Mouse (Mus musculus): Measurements from ENCODE around the gene Olfr824. TPM values are rescaled to one million over a fixed set of nuclear protein-coding genes. Genes with fewer than 3 reads are reported as not detected.

Olfr824 gene
- polyA plus RNA-seq (2012; rRNA removed), result not detected in 2 replicates

GRCm38 (mm10) chr10:130129900-130130299 lies at the start of gene Olfr824:
Olfr824 (minus strand) TSS chr10:130130000.

GRCm38 (mm10) chr10:130166666-130167065 lies 36.9 kb upstream of the Olfr824 start, which contains the start of gene Olfr825:
Olfr825 (minus strand) TSS chr10:130166766.

GRCm38 (mm10) chr10:130115283-130115682 lies 14.5 kb downstream of the Olfr824 start, which contains the start of gene Olfr823:
Olfr823 (minus strand) TSS chr10:130115383.

Other genes with a start within 250 kb of the Olfr824 start
- gene Olfr815, start 224.1 kb downstream of the Olfr824 start, polyA plus RNA-seq (2012; rRNA removed), result not detected in 2 replicates
- gene Olfr816, start 214.4 kb downstream of the Olfr824 start, polyA plus RNA-seq (2012; rRNA removed), result not detected in 2 replicates
- not detected in 2 replicates for gene Olfr818, start 180.9 kb downstream of the Olfr824 start, polyA plus RNA-seq (2012; rRNA removed)
- not detected in 2 replicates for gene Olfr819, start 162.7 kb downstream of the Olfr824 start, polyA plus RNA-seq (2012; rRNA removed)
- not detected in 2 replicates for gene Olfr247, start 153.9 kb downstream of the Olfr824 start, polyA plus RNA-seq (2012; rRNA removed)
- gene Gm10310, start 144.9 kb downstream of the Olfr824 start, polyA plus RNA-seq (2012; rRNA removed), result not detected in 2 replicates
- not detected in 2 replicates for gene Olfr820, start 117.4 kb downstream of the Olfr824 start, polyA plus RNA-seq (2012; rRNA removed)
- not detected in 2 replicates for gene Olfr821, start 99.7 kb downstream of the Olfr824 start, polyA plus RNA-seq (2012; rRNA removed)
- gene Olfr822, start 58.8 kb downstream of the Olfr824 start, polyA plus RNA-seq (2012; rRNA removed), result not detected in 2 replicates
- not detected in 2 replicates for gene Olfr823, start 14.6 kb downstream of the Olfr824 start, polyA plus RNA-seq (2012; rRNA removed)
- gene Olfr825, start 36.8 kb upstream of the Olfr824 start, polyA plus RNA-seq (2012; rRNA removed), result not detected in 2 replicates
- gene Olfr826, start 54.2 kb upstream of the Olfr824 start, polyA plus RNA-seq (2012; rRNA removed), result not detected in 2 replicates
- gene Olfr827, start 84.4 kb upstream of the Olfr824 start, polyA plus RNA-seq (2012; rRNA removed), result not detected in 2 replicates
- 1.6 and 2.4 TPM in 2 replicates for gene Neurod4, start 150.2 kb upstream of the Olfr824 start, polyA plus RNA-seq (2012; rRNA removed)
- gene Tespa1, start 192.9 kb upstream of the Olfr824 start, polyA plus RNA-seq (2012; rRNA removed), result 0.05 and 0.29 TPM in 2 replicates